Mouse (Mus musculus): ENCODE measurements around the gene Rufy1. TPM values are rescaled to one million over a fixed set of nuclear protein-coding genes. Genes with fewer than 3 reads are reported as not detected.

Rufy1 gene
- polyA plus RNA-seq, 1 experiment from 2014 or later = 24.7 TPM

- DNase-seq (ENCODE audit: low spot score, missing footprints) (no peak), ATAC-seq (ENCODE audit: low FRiP score) (no peak)
- H3K27ac ChIP-seq (ENCODE audit: low read depth, low read length) = no peak overlapping the region
- 79% methylated on average over 6 of the region's 6 CpGs for WGBS
- H3K4me1 ChIP-seq (ENCODE audit: control insufficient read depth, insufficient read depth, low read length) = no peaks in the 10 kb centered on the region
- no peak overlapping the region for H3K4me2 ChIP-seq
- no peak overlapping the region for H3K4me3 ChIP-seq (ENCODE audit: low read depth, low read length)
- no peak overlapping the region for H3K9ac ChIP-seq (ENCODE audit: low read length)
- H3K9me3 ChIP-seq (ENCODE audit: control insufficient read depth, low read length) = no peaks in the 10 kb centered on the region
- no peaks in the 10 kb centered on the region for H3K27me3 ChIP-seq (ENCODE audit: control insufficient read depth, insufficient read depth, low read length)
- peaks cover 2% of the 10 kb centered on the region for H3K36me3 ChIP-seq (ENCODE audit: control insufficient read depth, insufficient read depth, low read length)
Measured at GRCm38 (mm10) chr11:50407235-50407634, 23.7 kb downstream of the Rufy1 start.

- Histone ChIP-seq H3K4me2 (no peak overlapping the region), H3K4me3 (ENCODE audit: low read depth, low read length) (no peak overlapping the region), H3K9me3 (ENCODE audit: control insufficient read depth, low read length) (no peaks in the 10 kb centered on the region), H3K9ac (ENCODE audit: low read length) (no peak overlapping the region), H3K36me3 (ENCODE audit: control insufficient read depth, insufficient read depth, low read length) (peaks cover 6% of the 10 kb centered on the region), H3K4me1 (ENCODE audit: control insufficient read depth, insufficient read depth, low read length) (no peaks in the 10 kb centered on the region), H3K27me3 (ENCODE audit: control insufficient read depth, insufficient read depth, low read length) (no peaks in the 10 kb centered on the region), H3K27ac (ENCODE audit: low read depth, low read length) (no peak overlapping the region)
- DNase-seq (ENCODE audit: low spot score, missing footprints) (no peak), ATAC-seq (ENCODE audit: low FRiP score) (no peak)
- WGBS = 88% methylated on average over 10 of the region's 10 CpGs
Measured at GRCm38 (mm10) chr11:50403367-50404014, 27.4 kb downstream of the Rufy1 start.

DNA sequence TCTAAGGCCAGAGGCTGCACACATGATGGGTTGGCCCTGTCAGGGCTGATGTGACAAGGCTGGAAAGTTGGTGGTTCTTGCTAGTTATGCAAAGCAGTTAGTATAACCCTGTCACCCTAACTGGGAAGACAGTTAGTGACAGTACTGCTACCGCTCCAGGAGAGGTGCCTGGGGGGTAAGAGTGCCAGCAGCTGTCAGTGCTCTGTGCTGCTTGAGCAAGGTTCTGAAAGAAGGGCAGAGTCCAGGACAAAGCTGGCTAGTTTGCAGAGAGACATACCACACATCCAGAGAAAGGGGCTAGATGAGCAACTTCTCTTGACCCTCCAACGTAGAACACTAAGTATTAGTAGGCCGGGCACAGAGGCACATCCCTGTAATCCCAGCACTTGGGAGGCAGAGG lies 28.4 kb downstream of the Rufy1 start:
- DNase-seq (ENCODE audit: low spot score, missing footprints) = no peak
- Histone ChIP-seq H3K4me2 (no peak overlapping the region), H3K4me3 (ENCODE audit: low read depth, low read length) (no peak overlapping the region), H3K27ac (ENCODE audit: low read depth, low read length) (no peak overlapping the region), H3K36me3 (ENCODE audit: control insufficient read depth, insufficient read depth, low read length) (peaks cover 6% of the 10 kb centered on the region), H3K9me3 (ENCODE audit: control insufficient read depth, low read length) (no peaks in the 10 kb centered on the region), H3K9ac (ENCODE audit: low read length) (no peak overlapping the region), H3K27me3 (ENCODE audit: control insufficient read depth, insufficient read depth, low read length) (no peaks in the 10 kb centered on the region), H3K4me1 (ENCODE audit: control insufficient read depth, insufficient read depth, low read length) (no peaks in the 10 kb centered on the region)
- no peak for ATAC-seq (ENCODE audit: low FRiP score)
- WGBS = 93% methylated on average over 3 of the region's 3 CpGs

GRCm38 (mm10) chr11:50398803-50399202 lies 32.1 kb downstream of the Rufy1 start:
- Histone ChIP-seq H3K4me3 (ENCODE audit: low read depth, low read length) (no peak overlapping the region), H3K4me1 (ENCODE audit: control insufficient read depth, insufficient read depth, low read length) (no peaks in the 10 kb centered on the region), H3K36me3 (ENCODE audit: control insufficient read depth, insufficient read depth, low read length) (peaks cover 8% of the 10 kb centered on the region), H3K27me3 (ENCODE audit: control insufficient read depth, insufficient read depth, low read length) (no peaks in the 10 kb centered on the region), H3K9ac (ENCODE audit: low read length) (no peak overlapping the region), H3K9me3 (ENCODE audit: control insufficient read depth, low read length) (no peaks in the 10 kb centered on the region), H3K27ac (ENCODE audit: low read depth, low read length) (no peak overlapping the region), H3K4me2 (no peak overlapping the region)
- no peak for DNase-seq (ENCODE audit: low spot score, missing footprints)
- WGBS = 93% methylated on average over 13 of the region's 13 CpGs
- no peak for ATAC-seq (ENCODE audit: low FRiP score)

DNA sequence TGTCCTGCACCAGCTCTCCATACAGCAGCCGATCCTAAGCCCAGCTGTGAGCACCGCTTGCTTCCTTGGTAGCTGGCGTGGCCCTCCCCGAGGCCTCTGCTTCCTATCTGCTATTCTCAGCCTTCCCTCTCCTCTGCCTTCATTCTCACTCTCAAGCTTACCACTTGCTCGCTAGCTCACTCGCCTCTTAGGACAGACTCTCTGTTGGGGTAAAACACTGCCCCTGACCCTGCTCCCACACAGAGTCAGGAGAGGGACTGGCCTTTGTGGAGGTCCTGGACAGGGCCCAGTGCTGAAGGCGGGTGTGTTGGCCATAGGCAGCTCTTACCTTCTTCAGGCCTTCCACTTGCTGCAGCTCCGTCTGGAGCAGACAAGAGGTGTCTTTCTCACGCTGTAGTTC lies 33.6 kb downstream of the Rufy1 start:
- 82% methylated on average over 9 of the region's 9 CpGs for WGBS
- Histone ChIP-seq H3K36me3 (ENCODE audit: control insufficient read depth, insufficient read depth, low read length) (peaks cover 10% of the 10 kb centered on the region), H3K9me3 (ENCODE audit: control insufficient read depth, low read length) (no peaks in the 10 kb centered on the region), H3K9ac (ENCODE audit: low read length) (no peak overlapping the region), H3K27me3 (ENCODE audit: control insufficient read depth, insufficient read depth, low read length) (no peaks in the 10 kb centered on the region), H3K27ac (ENCODE audit: low read depth, low read length) (no peak overlapping the region), H3K4me3 (ENCODE audit: low read depth, low read length) (no peak overlapping the region), H3K4me2 (no peak overlapping the region), H3K4me1 (ENCODE audit: control insufficient read depth, insufficient read depth, low read length) (no peaks in the 10 kb centered on the region)
- DNase-seq (ENCODE audit: low spot score, missing footprints) (no peak), ATAC-seq (ENCODE audit: low FRiP score) (no peak)

DNA sequence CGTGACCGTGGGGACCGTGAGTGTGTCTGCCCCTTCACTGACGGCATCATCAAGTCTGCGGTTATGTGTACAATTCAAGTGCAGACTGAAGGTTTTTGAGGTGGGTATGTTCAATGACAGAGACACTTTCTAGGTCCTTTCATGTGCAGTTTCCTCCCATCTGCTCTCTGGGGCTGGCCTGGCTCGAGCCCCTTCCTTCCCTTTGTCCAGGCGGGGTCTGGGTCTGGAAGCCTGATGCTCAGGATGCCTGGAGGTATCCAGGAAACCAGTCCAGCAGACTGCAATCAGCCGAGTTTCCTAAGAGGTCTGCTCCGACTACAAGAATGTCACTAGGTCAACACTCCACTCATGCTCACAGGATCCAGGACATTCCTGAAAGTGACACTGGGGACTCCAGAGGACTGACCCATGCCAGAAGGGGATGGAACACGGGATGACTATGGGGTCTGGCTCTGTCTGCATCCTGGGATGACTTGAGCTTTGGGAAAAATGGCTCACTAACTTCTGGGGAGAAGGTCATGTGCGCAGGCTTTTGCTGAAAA lies 34.1 kb downstream of the Rufy1 start:
- H3K36me3 ChIP-seq (ENCODE audit: control insufficient read depth, insufficient read depth, low read length) = 0 out of 2 replicates have a peak, but pooled peaks cover 8% of the 10 kb centered on the region
- no peak overlapping the region for H3K27ac ChIP-seq (ENCODE audit: low read depth, low read length)

DNA sequence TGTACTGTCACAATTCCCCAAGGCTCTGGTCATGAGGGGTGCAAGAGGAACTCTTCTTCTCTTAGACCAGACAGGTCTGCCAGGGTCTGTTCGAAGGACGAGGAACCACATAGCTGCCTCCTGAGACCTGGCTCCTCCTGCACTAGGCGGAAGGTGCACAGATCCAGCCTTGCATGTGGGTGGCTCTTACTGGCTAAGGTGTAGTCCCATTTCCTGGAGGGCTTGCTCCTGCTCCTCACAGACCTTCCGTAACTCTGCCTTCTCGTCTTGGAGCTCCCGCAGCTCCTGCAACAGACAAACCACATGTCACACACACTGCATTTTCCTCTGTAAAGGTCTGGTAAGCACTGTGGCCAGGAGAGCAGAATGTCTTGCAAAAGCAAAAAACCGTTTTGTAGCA lies 36.2 kb downstream of the Rufy1 start:
- H3K9ac ChIP-seq (ENCODE audit: low read length) = no peak overlapping the region
- 0 out of 2 replicates have a peak, but pooled peaks cover 5% of the 10 kb centered on the region for H3K36me3 ChIP-seq (ENCODE audit: control insufficient read depth, insufficient read depth, low read length)
- 92% methylated on average over 7 of the region's 7 CpGs for WGBS
- H3K4me3 ChIP-seq (ENCODE audit: low read depth, low read length) = no peak overlapping the region
- DNase-seq (ENCODE audit: low spot score, missing footprints) = no peak
- no peaks in the 10 kb centered on the region for H3K9me3 ChIP-seq (ENCODE audit: control insufficient read depth, low read length)
- H3K4me1 ChIP-seq (ENCODE audit: control insufficient read depth, insufficient read depth, low read length) = no peaks in the 10 kb centered on the region
- H3K27me3 ChIP-seq (ENCODE audit: control insufficient read depth, insufficient read depth, low read length) = no peaks in the 10 kb centered on the region
- H3K27ac ChIP-seq (ENCODE audit: low read depth, low read length) = no peak overlapping the region
- H3K4me2 ChIP-seq = no peak overlapping the region
- no peak for ATAC-seq (ENCODE audit: low FRiP score)

More for the DNA sequence above, 34.1 kb downstream of the Rufy1 start:
- Histone ChIP-seq H3K4me3 (ENCODE audit: low read depth, low read length) (no peak overlapping the region), H3K4me1 (ENCODE audit: control insufficient read depth, insufficient read depth, low read length) (no peaks in the 10 kb centered on the region), H3K9ac (ENCODE audit: low read length) (no peak overlapping the region), H3K27me3 (ENCODE audit: control insufficient read depth, insufficient read depth, low read length) (no peaks in the 10 kb centered on the region), H3K9me3 (ENCODE audit: control insufficient read depth, low read length) (no peaks in the 10 kb centered on the region), H3K4me2 (no peak overlapping the region)
- ATAC-seq (ENCODE audit: low FRiP score) (0 out of 2 replicates have a peak, but pooled peaks have one; percentile 40), DNase-seq (ENCODE audit: low spot score, missing footprints) (no peak)
- WGBS = 74% methylated on average over 11 of the region's 11 CpGs

- H3K27ac ChIP-seq (ENCODE audit: low read depth, low read length) = no peak overlapping the region
- no peak for DNase-seq (ENCODE audit: low spot score, missing footprints)
- H3K27me3 ChIP-seq (ENCODE audit: control insufficient read depth, insufficient read depth, low read length) = no peaks in the 10 kb centered on the region
- H3K9me3 ChIP-seq (ENCODE audit: control insufficient read depth, low read length) = no peaks in the 10 kb centered on the region
- no peak overlapping the region for H3K9ac ChIP-seq (ENCODE audit: low read length)
- H3K4me1 ChIP-seq (ENCODE audit: control insufficient read depth, insufficient read depth, low read length) = no peaks in the 10 kb centered on the region
- H3K4me3 ChIP-seq (ENCODE audit: low read depth, low read length) = no peak overlapping the region
- H3K36me3 ChIP-seq (ENCODE audit: control insufficient read depth, insufficient read depth, low read length) = 0 out of 2 replicates have a peak, but pooled peaks cover 7% of the 10 kb centered on the region
- no peak for ATAC-seq (ENCODE audit: low FRiP score)
- H3K4me2 ChIP-seq = no peak overlapping the region
- 86% methylated on average over 6 of the region's 6 CpGs for WGBS
Measured at GRCm38 (mm10) chr11:50393306-50393705, 37.6 kb downstream of the Rufy1 start.

GRCm38 (mm10) chr11:50391272-50391960 lies 39.5 kb downstream of the Rufy1 start:
- Histone ChIP-seq H3K4me3 (ENCODE audit: low read depth, low read length) (no peak overlapping the region), H3K27ac (ENCODE audit: low read depth, low read length) (no peak overlapping the region), H3K4me2 (no peak overlapping the region), H3K27me3 (ENCODE audit: control insufficient read depth, insufficient read depth, low read length) (no peaks in the 10 kb centered on the region), H3K36me3 (ENCODE audit: control insufficient read depth, insufficient read depth, low read length) (peaks cover 15% of the 10 kb centered on the region; the same call in 1 of the 2 replicates), H3K9ac (ENCODE audit: low read length) (no peak overlapping the region), H3K4me1 (ENCODE audit: control insufficient read depth, insufficient read depth, low read length) (no peaks in the 10 kb centered on the region), H3K9me3 (ENCODE audit: control insufficient read depth, low read length) (no peaks in the 10 kb centered on the region)
- ATAC-seq (ENCODE audit: low FRiP score) = 0 out of 2 replicates have a peak, but pooled peaks have one; percentile 22
- 86% methylated on average over 4 of the region's 4 CpGs for WGBS
- peak; percentile 44 for DNase-seq (ENCODE audit: low spot score, missing footprints)

All from midbrain, embryonic 11.5 days (tissue).